Mouse (Mus musculus): ENCODE measurements around the gene Fam57b.

The Fam57b gene

DNA sequence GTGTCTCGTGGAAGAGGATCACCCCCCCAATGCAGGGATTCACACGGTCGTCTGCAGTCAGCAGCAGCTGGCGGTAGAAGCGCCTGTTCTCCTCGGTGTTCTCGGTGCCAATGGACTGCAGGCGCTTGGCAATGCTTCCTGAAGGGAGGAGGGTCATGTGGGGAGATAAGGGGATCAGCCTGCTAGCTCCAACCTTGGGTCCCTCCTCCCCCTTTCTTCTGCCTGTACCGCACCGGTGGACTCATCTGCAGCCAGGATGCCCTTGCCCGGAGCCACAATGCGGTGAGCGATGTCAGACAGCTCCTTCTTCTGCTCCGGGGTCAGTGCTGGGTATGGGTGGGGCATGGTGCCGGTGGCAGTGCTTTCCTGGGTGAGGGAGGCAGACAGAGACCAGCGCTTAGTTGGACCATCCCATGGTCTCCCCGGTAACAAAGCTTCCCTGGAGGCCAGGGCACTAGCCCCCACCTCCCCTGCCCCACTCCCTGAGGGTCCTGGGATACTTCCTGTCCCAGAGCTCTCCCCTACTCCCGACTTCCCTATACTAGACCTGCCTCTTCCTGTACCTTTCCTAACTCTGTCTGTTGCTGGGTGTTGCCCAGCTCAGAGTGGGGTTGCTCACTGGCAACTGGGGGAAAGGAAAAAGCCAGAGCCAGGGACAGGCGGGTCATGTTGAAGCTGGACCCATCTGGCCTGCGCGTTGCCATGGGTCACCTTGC lies at the start of gene Fam57b:
Gene Fam57b (plus strand): TSS at position 258 of the 716 bp plus-strand sequence.
- no peak for DNase-seq (ENCODE audit: low read depth in 2 of 2, low spot score in 2 of 2)

DNA sequence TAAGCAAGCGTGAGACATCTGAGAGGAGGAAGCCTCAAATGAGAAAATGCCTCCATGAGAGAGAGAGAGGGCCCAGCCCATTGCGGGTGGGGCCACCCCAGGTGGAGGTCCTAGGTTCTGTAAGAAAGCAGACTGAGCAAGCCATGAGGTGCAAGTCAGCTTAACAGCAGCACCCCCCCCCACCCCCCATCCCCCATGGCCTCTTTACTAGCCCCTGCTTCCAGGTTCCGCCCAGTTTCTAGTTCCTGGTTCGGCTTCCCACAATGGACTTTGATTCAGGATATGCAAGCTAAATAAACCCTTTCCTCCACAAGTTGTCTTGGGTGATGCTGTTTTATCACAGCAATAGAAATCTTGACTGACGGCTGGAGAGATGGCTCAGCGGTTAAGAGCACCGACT lies 48.6 kb upstream of the Fam57b start:
- DNase-seq (ENCODE audit: low read depth in 2 of 2, low spot score in 2 of 2) = no peak

DNA sequence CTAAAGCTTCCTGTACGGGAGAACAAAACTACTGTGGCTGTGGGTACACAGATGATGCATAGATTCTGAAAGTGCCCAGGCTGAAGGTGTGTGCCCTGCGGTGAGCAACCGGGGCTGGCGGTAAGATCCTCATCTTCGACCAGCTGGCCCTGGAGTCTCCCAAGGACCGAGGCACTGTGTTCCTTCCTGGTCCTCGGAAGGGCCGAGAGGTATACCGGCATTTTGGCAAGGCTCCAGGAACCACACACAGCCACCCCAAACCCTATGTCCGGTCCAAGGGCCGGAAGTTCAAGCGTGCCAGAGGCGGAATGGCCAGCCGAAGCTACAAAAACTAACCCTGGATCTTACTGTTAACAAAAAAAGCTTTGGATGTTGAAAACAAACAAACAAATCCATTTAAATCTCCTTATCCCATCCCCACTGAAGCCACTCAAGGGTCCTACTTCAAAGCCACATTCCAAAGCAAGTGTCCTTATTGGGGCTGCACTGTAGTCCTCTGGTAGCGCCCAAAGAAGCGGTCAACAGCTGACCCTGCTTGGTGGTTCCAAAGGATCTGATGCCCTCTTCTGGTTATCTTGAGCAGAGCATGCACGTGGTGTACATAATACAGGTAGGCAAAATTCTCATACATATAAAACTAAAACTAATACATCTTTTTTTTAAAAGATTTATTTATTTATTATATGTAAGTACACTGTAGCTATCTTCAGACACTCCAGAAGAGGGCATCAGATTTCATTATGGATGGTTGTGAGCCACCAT lies 47.7 kb upstream of the Fam57b start:
- DNase-seq (ENCODE audit: low read depth in 2 of 2, low spot score in 2 of 2) = no peak

DNA sequence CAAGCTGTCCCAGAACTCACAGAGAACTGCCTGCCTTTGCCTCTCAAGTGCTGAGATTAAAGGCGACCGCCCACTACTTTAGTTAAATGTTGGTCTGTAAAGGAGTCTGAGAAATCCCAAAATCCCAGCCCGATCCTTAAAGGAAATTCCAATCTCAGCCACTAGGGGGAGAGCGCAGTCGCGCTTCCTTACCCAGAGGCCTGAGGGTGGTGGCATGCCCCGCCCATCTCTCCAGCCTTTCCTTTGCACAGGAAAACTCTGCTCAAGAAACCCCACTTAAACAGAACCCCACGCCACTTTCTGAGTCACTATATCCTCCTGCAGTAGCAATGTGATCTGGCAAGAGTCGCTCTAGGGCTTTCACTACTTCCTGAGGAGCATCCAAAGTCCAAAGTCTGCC lies 42.6 kb upstream of the Fam57b start:
- DNase-seq (ENCODE audit: low read depth in 2 of 2, low spot score in 2 of 2) = peak; percentile 47 to 62

DNA sequence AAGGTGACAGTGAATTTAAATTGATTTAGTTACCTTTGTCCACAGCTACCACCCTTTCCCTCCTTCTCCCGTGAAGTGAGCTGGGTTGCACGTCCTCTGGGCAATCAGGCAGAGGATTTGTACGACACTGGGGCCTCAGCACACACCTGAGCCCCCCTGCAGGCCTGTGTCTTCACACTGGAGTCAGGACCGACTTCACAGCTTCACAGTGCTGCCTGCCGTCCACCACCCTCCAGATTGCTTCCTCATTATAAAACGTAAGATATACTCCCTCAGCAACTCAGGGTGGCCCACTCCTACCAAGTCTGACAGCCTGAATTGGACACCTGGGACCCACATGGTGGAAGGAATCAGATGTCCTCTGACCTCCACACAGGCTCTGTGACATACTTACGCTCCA lies 38.9 kb upstream of the Fam57b start:
- DNase-seq (ENCODE audit: low read depth in 2 of 2, low spot score in 2 of 2) = no peak

DNA sequence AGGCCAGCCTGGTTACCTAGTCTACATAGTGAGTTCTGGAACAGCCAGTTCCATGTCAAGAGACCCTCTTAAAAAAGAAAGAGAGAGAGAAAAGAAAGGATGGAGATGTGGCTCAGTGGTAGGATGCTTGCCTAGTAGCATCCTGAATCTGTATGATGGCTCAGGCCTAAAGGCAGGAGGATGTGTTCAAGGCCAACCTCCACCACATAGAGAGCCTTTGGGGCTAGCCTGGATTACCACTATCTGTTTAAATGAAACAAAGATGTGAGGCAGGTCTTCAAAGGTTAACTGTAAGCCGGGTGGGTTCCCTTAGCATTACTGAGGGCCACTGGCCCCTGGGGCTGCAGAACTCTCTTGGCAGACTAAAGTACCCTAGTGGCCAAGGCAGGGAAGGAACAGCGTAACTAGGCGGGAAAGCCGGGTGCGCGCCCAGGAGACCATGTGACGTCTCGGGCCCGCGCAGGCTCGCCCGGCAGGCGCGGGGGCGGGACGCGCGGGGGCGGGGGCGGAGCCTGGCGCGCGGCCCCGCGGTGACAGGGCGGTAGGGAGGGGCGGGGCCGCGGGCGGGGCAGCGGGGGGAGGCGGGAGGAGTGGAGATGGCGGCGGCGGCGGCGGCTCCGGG lies 38.3 kb upstream of the Fam57b start, which contains the start of gene Mapk3:
Gene Mapk3 (plus strand): TSS at position 552 of the 622 bp plus-strand sequence.
- DNase-seq (ENCODE audit: low read depth in 2 of 2, low spot score in 2 of 2) = peak; percentile 88 to 90

DNA sequence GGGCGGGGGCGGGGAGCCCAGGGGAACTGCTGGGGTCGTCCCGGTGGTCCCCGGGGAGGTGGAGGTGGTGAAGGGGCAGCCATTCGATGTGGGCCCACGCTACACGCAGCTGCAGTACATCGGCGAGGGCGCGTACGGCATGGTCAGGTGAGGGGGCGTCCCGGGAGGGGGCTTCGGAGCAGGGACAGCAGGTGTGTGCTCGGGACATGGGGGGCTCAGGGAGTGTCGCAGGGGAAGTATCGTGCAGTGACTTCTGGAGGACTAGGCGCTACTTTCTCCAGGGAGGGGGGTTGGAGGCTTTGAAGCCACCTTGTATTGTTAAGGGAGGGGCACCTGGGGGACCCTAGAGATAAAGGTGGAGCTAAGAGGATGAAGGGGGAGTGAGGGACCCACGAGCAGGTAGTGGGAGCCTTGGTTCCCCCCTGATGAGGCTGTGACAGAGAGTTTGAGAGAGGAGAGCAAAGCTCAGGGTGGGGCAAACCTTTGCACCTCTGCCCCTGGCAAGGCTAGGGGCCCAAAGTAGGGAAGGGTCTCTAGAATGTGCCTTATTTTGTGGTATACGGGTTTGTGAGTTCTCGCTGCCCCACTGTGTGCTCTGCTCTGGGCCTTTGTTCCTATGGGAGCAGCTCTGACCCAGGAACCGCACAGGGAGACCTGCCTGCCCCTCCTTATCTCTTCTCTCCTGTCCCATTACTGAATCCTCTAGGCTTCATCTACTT lies 37.6 kb upstream of the Fam57b start:
- no peak for DNase-seq (ENCODE audit: low read depth in 2 of 2, low spot score in 2 of 2)

DNA sequence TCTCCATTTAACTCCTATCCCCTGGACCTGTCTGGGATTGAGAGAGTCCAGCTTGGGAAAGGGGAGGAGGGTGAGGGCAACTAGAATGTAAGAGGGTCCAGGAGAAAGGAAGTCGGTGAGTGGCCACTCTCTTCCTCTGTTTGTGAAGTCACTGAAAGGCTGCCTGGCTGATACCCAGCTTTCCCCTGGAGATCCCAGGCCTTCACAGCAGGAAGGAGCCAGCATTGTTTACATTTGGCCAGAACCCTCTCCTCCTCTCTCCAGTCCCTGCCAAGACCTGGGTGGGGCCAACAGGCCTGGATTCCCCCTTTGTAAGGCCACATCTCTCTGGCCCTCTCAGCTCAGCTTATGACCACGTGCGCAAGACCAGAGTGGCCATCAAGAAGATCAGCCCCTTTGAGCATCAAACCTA lies 37.1 kb upstream of the Fam57b start:
- DNase-seq (ENCODE audit: low read depth in 2 of 2, low spot score in 2 of 2) = no peak

DNA sequence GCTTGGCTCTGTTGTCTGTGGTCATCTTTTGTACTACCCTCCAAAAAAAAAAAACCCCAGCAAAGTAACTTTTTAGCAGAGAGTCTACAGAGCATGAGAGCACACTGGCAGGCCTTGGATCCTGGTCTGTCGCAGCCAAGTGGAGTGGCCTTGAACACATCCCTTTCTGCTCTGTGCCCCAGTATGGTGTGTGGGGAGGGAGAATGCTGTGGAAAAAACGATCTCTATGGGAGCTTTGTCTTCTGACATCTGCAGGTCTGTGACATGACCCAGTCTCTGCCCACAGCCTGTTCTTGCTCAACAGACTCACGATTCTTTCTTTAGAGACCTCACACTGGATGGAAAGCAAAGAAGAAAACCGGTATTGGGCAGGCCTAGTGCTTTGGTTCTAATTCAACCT lies 36.5 kb upstream of the Fam57b start:
- DNase-seq (ENCODE audit: low read depth in 2 of 2, low spot score in 2 of 2) = no peak

DNA sequence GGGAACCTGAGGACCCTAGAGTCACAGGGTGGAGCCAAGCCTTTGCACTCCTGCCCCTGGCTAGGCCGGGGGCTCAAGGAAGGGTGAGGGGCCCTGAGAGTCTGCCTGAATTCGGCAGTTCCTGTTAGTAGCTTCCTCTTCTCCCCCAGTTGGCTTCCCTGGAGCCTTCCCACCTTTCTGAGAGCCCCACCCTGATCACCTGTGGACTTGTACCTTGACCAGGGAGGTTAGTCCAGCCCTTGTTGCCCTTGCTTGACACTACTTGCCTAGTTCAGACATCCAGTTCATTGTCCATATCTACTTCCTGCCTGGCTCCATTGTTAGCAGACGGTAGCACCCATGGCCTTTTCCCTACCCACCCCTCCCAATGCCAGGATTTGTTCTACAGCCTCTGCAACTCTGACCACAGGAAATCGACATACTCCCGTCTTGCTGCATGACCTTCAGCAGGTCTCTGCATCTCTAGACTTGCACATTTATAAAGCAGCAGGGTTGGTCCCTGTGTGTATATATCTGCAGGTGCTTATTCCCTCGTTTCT lies 35.9 kb upstream of the Fam57b start:
- no peak for DNase-seq (ENCODE audit: low read depth in 2 of 2, low spot score in 2 of 2)

DNA sequence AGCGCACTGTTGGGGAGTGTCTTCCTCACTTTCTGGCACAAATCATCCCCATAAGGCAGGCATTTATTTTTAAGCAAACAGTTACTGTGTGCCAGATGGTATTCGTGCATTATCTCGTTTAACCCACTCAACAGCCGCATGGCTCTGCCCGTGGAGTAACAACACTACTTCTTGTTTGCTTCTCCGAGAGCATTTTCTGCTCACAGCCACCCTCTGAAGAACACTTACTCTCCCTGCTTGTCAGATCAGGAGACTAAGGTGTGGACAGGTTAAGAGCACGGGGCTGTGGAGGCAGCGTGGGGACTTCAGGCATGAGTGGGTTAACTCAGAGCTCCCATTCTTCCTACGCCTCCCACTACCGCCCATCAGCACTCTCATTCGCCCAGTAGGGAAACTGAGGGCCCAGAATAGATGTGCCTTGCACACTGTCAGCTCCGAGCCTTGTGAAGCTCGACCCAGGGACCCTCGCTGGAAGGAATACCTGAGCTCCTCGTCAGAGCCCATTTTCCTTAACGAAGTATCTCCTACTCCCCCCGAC lies 34.9 kb upstream of the Fam57b start:
- no peak for DNase-seq (ENCODE audit: low read depth in 2 of 2, low spot score in 2 of 2)

DNA sequence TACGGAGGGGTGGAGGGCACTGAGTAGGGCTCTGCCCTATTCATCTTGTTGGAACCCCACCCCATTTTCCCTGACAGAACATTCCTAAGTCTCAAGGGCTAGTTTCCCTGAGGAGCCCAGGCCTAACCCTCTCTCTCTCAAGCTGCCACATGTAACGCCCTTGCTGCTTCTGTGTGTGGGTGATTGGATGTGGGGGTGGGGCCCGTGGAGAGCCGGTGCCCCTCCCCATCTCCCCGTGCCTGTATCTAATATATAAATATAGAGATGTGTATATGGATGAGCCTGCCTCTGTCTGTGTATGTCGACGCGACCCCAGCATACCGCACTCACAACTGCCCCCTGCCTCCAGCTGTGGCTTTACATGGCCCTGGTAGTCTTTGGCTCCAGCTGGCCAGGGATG lies 31.9 kb upstream of the Fam57b start:
- no peak for DNase-seq (ENCODE audit: low read depth in 2 of 2, low spot score in 2 of 2)

DNA sequence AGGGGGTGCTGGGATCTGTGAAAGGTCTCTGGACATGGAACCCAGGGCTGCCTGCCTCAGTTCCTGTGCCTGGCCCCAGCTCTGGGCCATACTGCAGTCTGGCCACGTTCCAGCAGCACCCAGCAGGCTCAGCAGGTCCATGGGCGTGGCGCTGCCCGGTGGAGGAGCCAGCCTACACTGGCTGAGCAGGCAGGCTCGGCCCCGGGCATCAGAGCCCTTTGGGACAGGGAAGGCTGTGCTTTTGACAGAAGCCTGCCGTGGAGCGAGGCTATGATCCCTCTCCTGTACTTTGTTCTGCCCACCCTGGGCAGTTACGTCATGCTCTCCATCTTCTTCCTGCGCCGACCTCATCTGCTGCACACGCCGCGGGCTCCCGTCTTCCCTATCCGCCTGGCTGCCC lies 31.3 kb upstream of the Fam57b start, which contains the start of gene Gdpd3:
Gene Gdpd3 (plus strand): TSS at position 134 of the 400 bp plus-strand sequence.
- no peak for DNase-seq (ENCODE audit: low read depth in 2 of 2, low spot score in 2 of 2)

DNA sequence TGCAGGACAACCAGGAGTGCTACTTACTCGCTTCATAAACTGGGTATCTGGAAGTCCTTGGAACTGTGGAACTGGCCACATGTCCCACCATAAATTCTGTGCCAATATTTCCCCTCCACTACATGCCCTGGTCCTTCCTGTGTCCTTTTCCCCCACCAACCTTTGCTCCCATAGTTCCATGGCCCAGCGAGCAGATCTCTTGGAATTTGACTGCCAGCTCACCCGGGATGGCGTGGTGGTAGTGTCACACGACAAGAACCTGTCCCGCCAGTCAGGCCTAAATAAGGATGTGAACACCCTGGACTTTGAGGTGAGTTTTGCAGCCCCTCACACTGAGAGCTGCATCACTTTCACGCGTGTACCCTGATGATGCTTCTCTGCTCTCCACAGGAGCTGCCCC lies 30.5 kb upstream of the Fam57b start:
- no peak for DNase-seq (ENCODE audit: low read depth in 2 of 2, low spot score in 2 of 2)

DNA sequence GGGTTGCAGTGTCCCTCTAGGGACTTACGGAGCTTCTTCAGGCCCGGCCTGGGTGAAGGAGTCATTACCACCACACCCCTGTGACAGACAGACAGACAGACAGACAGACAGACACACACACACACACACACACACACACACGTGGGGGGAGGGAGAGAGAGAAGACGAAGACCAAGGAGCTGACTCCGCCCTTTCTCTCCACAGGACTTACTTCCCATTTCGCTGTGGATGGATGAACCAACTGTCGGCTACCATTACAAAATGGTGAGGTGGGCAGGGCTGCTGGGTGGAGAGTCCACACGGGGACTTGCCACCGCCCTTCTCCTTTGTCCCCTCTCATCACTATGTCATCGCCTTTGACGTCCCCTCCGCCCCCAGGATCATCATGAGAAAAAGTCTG lies 26.7 kb upstream of the Fam57b start:
- DNase-seq (ENCODE audit: low read depth in 2 of 2, low spot score in 2 of 2) = no peak

DNA sequence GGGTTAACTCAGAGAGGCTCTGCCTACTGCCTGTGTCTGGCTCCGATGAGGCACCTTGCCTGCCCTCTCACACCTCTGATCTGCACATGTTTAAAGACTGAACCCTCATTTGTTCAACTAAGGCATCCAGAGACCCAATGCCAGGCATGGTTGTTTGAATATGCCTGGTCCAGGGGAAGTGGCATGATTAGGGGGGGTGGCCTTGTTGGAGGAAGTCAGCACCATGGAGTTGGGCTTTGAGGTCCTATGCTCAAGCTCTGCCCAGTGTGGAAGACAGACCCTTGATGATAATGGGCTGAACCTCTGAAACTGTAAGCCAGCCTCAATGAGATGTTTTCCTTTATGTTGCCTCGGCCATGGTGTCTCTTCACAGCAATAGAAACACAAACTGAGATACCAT lies 24.1 kb upstream of the Fam57b start:
- DNase-seq (ENCODE audit: low read depth in 2 of 2, low spot score in 2 of 2) = no peak

DNA sequence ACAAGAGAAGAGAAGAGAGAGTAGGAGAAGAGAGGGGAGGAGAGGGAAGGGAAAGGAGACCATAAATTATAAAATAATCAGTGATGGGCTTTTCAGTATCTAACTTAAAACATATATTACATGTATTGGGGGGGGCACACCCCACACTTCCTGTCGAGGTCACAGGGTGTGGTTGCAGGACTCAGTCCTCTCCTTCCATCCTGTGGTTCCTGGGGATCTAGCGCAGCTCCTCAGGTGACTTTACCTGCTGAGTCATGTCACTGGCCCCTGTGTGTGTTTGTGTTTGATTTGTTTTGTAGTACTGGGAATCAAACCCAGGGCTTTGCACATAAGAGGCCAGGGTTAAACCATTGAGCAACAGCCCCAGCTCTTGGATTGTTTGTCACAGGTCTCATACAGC lies 23.0 kb upstream of the Fam57b start:
- no peak for DNase-seq (ENCODE audit: low read depth in 2 of 2, low spot score in 2 of 2)

DNA sequence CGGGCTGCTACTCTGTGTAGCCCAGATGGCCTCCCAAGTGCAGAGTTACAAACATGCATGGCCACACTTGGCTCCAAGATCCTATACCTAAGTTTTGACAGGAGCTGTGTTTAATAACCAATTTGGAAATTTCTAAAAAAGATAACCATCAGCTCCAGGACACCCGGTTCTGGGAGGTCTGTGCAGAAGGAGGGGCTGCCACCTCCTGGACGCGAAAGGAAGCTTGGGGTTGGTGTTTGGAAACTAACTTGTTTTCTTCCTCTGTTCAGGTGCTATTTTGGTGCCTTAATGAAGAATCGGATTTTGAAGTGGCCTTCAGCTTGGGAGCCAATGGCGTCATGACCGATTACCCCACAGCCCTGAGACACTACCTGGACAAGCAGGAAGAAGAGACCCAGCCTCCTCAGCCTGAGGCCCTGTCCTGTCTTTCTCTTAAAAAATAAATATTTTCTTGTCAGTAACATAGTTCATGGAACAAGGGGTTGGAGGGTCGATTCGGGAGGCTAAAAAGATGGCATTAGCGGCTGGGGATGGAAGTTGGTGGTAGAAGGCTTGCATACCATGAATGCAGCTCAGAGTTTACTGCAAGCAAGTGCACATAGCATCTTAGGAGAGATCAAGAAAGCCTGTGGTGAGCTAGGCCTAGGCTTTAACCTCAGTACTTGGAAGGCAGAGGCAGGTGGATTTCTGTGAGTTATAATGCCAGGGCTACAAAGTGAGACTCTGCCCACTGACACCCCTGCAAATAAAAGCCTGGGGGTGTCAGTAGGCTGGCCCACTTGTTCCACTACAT lies 22.1 kb upstream of the Fam57b start:
- DNase-seq (ENCODE audit: low read depth in 2 of 2, low spot score in 2 of 2) = peak in 1 of 2 experiments; percentile 28

DNA sequence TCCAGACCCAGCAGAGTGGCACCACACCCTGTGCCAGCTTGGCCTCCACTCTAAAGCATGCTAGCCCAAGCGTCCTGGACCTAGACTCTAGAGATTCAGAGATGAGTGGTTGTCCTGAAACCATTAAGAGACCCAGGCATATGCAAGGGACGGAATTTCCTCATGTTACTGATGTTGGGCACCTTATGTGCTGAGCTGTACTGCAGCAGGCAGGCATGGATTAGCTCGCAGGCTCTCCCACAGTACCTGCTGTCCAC lies 21.6 kb upstream of the Fam57b start:
- no peak for DNase-seq (ENCODE audit: low read depth in 2 of 2, low spot score in 2 of 2)

DNA sequence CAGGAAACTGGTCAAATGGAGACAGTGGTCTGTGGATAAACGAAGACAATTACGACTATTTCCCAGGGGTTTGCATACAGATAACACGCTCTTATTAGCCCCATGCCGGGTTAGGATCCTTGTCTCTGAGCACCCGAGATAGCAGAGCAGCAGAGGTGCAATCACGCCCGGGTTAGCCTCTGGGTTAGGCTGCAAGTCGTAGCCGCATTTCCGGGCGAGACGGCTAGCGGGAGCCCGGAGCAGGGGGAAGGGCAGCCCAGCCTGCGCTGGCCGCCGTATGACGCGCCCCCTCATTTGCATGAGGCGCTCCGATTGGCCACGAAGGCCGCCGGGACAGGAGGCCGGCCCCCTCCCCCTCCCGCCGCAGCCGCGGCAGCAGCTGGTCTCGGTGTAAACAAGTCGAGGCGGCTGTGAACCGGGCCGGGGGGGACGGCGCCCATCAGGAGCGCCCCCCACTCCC lies 20.8 kb upstream of the Fam57b start, which contains the start of gene Ypel3:
Gene Ypel3 (plus strand): TSS at position 358 of the 460 bp plus-strand sequence.
- peak; percentile 84 to 85 for DNase-seq (ENCODE audit: low read depth in 2 of 2, low spot score in 2 of 2)
